ENCODE assay signal across 13 mouse cellular contexts in the genomic region with DNA sequence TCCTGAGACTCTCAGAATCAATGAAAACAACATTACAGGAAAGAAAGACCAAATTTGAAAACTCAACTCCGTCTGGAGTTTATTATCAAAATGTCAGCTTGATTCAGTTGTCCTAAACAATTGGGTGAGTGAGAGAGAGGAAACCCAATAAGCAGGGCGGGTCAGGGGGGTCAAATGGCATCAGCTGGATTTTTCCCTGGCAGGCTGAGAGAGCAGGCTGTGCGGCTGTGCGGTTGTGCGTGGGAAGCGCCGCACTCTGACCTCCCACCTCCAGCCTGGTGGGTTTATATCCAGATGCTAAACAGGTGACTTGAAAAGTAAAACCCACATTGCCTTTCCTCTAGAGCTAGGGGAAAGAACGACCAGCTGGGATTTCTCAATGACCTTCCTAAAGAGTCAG. TPM values are rescaled to one million over a fixed set of nuclear protein-coding genes. Genes with fewer than 3 reads are reported as not detected.
DNase-seq lines count a peak whose midpoint lies in the region; ATAC-seq lines count a peak whose summit lies in the region.
"Had no signal": no experiment of that assay in that cellular context is flagged by ENCODE, and none has a peak within 500 bp of the region (broad histone marks: within the 10 kb centered on the region; RNA-seq: fewer than 3 reads in every experiment).

No protein-coding gene starts in this region.

- H3K4me2 ChIP-seq in hindbrain, embryonic 14.5 days (replicated peaks), result no peak overlapping the region
- no peak overlapping the region for H3K4me2 ChIP-seq in midbrain, embryonic 16.5 days (ENCODE audit: low read length)
- H3K4me2 ChIP-seq: liver, embryonic 15.5 days had no signal

- no peak overlapping the region for H3K4me3 ChIP-seq in hindbrain, embryonic 14.5 days (replicated peaks; ENCODE audit: low read length)
- no peak overlapping the region for H3K4me3 ChIP-seq in midbrain, embryonic 16.5 days (ENCODE audit: low read depth, low read length)
- H3K4me3 ChIP-seq: liver, embryonic 15.5 days had no signal

- no peak for ATAC-seq in hindbrain, embryonic 14.5 days (ENCODE audit: low FRiP score)
- no peak for ATAC-seq in midbrain, embryonic 16.5 days

- intact Hi-C loops in left cerebral cortex, postnatal 36 days (cut with DNase I), result no loop called here

- H3K9me3 ChIP-seq in hindbrain, embryonic 14.5 days (ENCODE audit: control insufficient read depth, low read length), result no peaks in the 10 kb centered on the region
- H3K9me3 ChIP-seq in midbrain, embryonic 16.5 days (replicated peaks; ENCODE audit: control insufficient read depth, low read length, poor library complexity, severe bottlenecking), result no peaks in the 10 kb centered on the region
- H3K9me3 ChIP-seq: liver, embryonic 15.5 days had no signal

- WGBS in hindbrain, embryonic 14.5 days, result 5% methylated on average over 8 of the region's 8 CpGs
- WGBS in midbrain, embryonic 16.5 days, result 14% methylated on average over 8 of the region's 8 CpGs

- H3K27me3 ChIP-seq in hindbrain, embryonic 14.5 days (ENCODE audit: control insufficient read depth, insufficient read depth, low read length), result no peaks in the 10 kb centered on the region
- H3K27me3 ChIP-seq in midbrain, embryonic 16.5 days (ENCODE audit: control insufficient read depth, insufficient read depth, low read depth, low read length), result no peaks in the 10 kb centered on the region
- H3K27me3 ChIP-seq: liver, embryonic 15.5 days had no signal

- H3K4me1 ChIP-seq in hindbrain, embryonic 14.5 days (replicated peaks; ENCODE audit: control insufficient read depth, insufficient read depth, low read length), result peaks cover 33% of the 10 kb centered on the region
- peaks cover 15% of the 10 kb centered on the region for H3K4me1 ChIP-seq in midbrain, embryonic 16.5 days (ENCODE audit: control insufficient read depth, insufficient read depth, low read length)

- no peak overlapping the region for H3K9ac ChIP-seq in hindbrain, embryonic 14.5 days
- H3K9ac ChIP-seq in midbrain, embryonic 16.5 days (ENCODE audit: low read depth, low read length), result no peak overlapping the region
- H3K9ac ChIP-seq: liver, embryonic 15.5 days had no signal

- H3K27ac ChIP-seq in hindbrain, embryonic 14.5 days, result peak overlapping the region; percentile 74
- H3K27ac ChIP-seq in midbrain, embryonic 16.5 days (ENCODE audit: low read length), result peak overlapping the region; percentile 61
- H3K27ac ChIP-seq: liver, embryonic 15.5 days had no signal

- H3K36me3 ChIP-seq in hindbrain, embryonic 14.5 days (replicated peaks; ENCODE audit: control insufficient read depth, insufficient read depth), result no peaks in the 10 kb centered on the region
- no peaks in the 10 kb centered on the region for H3K36me3 ChIP-seq in midbrain, embryonic 16.5 days (ENCODE audit: control insufficient read depth, insufficient read depth, low read length)
- H3K36me3 ChIP-seq: liver, embryonic 15.5 days had no signal

- peak; percentile 78 for DNase-seq in embryo, embryonic 10 days (ENCODE audit: low spot score)
- DNase-seq in embryo, embryonic 9.5 days (ENCODE audit: extremely low spot score), result peak; percentile 75
- DNase-seq in hindbrain, embryonic 14.5 days (ENCODE audit: low spot score), result no peak
- no peak for DNase-seq in left cerebral cortex, postnatal 36 days (ENCODE audit: low spot score in 2 of 2)
- DNase-seq in frontal cortex, postnatal 36 days (ENCODE audit: low spot score in 2 of 2), result no peak
- no peak for DNase-seq in spleen, postnatal 14 days (ENCODE audit: low spot score in 2 of 2)
- DNase-seq: gastrocnemius, postnatal 25 days; heart, postnatal 14 days; layer of hippocampus, adult 9-11 months; thymus, postnatal 14 days had no signal

RNA-seq across cellular contexts. Expression of gene Spert, which starts 51.2 kb away (rescaled TPM):
- polyA plus RNA-seq in hindbrain, embryonic 14.5 days (2014; fragmentation: Nextera tagmentation; extraction: Ambion mirVana), result not detected in 2 replicates
- not detected in 2 replicates for polyA plus RNA-seq in midbrain, embryonic 16.5 days (2015; fragmentation: Nextera tagmentation; extraction: Ambion mirVana)
- total RNA-seq in left cerebral cortex, postnatal 36 days (2021), result not detected
- total RNA-seq: gastrocnemius, postnatal 25 days; heart, postnatal 14 days; megakaryocyte progenitor cell, adult 5-6 weeks had no signal
- polyA plus RNA-seq: liver, embryonic 15.5 days had no signal

Comparison
In these comparisons a context has a peak if more than half of its experiments do, and no peak if none do; other contexts are left out.
1. DNase-seq: peak in embryo, embryonic 10 days (single experiment) and embryo, embryonic 9.5 days (single experiment); none in hindbrain, embryonic 14.5 days (single experiment), left cerebral cortex, postnatal 36 days (0 of 2), frontal cortex, postnatal 36 days (0 of 2) and spleen, postnatal 14 days (0 of 2).